Mouse (Mus musculus): Measurements from ENCODE around the gene Zfp568. TPM values are rescaled to one million over a fixed set of nuclear protein-coding genes. Genes with fewer than 3 reads are reported as not detected.

Zfp568 gene
- total RNA-seq (2014; rRNA removed): 8.2 and 12.6 TPM in 2 replicates
- 2.0 and 2.5 TPM in 2 replicates for polyA plus RNA-seq (2015; fragmentation: Nextera tagmentation; extraction: Ambion mirVana)

GRCm38 (mm10) chr7:29983690-29984380, at the start of gene Zfp568:
Gene Zfp568 (plus strand): TSS chr7:29983955.
- Histone ChIP-seq H3K4me2 (ENCODE audit: low read depth, low read length, poor library complexity, severe bottlenecking) (peak within 1 kb of the TSS; percentile 70), H3K27me3 (ENCODE audit: insufficient read depth, low read length) (no peaks in the 10 kb centered on the region), H3K27ac (ENCODE audit: low read depth, low read length) (peak within 1 kb of the TSS; percentile 82), H3K4me3 (ENCODE audit: low read depth, low read length) (peak within 1 kb of the TSS; percentile 94), H3K4me1 (ENCODE audit: insufficient read depth, low read length) (peaks cover 12% of the 10 kb centered on the region; the same call in 1 of the 2 replicates), H3K9me3 (ENCODE audit: low read length) (no peaks in the 10 kb centered on the region), H3K36me3 (ENCODE audit: insufficient read depth, low read length) (peaks cover 3% of the 10 kb centered on the region; the same call in 1 of the 2 replicates), H3K9ac (replicated peaks; ENCODE audit: low read length, poor library complexity, severe bottlenecking) (peak within 1 kb of the TSS; percentile 83)
- ATAC-seq (ENCODE audit: low FRiP score) (peak; percentile 94), DNase-seq (ENCODE audit: low spot score) (peak; percentile 96)
- WGBS: under 1% methylated on average over 61 of the region's 62 CpGs
- TF ChIP-seq CTCF (IDR thresholded peaks at IDR 0.05): peak; percentile 77

DNA sequence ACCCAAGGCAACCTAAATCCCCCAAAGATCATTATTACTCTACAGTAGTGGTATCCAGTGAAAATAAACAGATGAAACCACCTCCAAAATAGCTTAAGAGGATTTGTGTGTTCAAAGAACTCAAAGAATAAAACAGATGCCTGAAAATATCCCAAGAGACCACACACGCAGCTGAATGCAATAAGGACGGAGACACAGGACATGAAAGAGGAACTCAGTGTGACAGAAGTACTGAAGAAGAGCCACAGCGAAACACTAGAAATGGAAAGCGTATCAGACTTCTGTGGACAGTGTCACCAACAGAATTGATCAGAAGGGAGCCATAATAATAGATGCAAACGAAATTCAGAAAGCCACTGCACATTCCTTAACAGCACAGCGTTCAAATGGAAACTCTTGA, 44.9 kb upstream of the Zfp568 start:
- Histone ChIP-seq H3K27me3 (ENCODE audit: insufficient read depth, low read length) (no peaks in the 10 kb centered on the region), H3K4me1 (ENCODE audit: insufficient read depth, low read length) (no peaks in the 10 kb centered on the region), H3K36me3 (ENCODE audit: insufficient read depth, low read length) (peaks cover 54% of the 10 kb centered on the region), H3K4me2 (ENCODE audit: low read depth, low read length, poor library complexity, severe bottlenecking) (no peak overlapping the region), H3K9me3 (ENCODE audit: low read length) (no peaks in the 10 kb centered on the region), H3K4me3 (ENCODE audit: low read depth, low read length) (no peak overlapping the region), H3K9ac (replicated peaks; ENCODE audit: low read length, poor library complexity, severe bottlenecking) (no peak overlapping the region), H3K27ac (ENCODE audit: low read depth, low read length) (no peak overlapping the region)
- TF ChIP-seq CTCF (IDR thresholded peaks at IDR 0.05): no peak
- 70% methylated on average over 6 of the region's 6 CpGs for WGBS
- no peak for ATAC-seq (ENCODE audit: low FRiP score)
- no peak for DNase-seq (ENCODE audit: low spot score)

DNA sequence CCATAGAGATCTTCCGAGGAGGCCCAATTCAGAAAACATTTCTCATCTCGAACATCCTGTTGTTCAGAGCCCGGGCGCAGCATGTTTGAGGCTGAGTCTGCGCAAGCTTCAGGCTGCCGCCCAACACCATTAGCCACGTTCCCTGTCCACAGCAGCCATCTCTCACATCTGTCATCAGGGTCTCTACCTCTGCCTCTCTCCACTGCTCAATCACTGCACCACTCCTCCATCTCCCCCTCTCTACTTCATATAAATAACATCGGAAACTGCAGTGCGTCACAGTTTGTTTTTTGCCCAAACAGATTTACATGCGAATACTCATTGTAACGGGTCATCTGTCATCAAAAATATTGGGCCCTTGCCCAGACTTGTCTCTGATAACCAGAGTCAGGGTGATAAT, 42.7 kb upstream of the Zfp568 start:
- Histone ChIP-seq H3K4me2 (ENCODE audit: low read depth, low read length, poor library complexity, severe bottlenecking) (no peak overlapping the region), H3K36me3 (ENCODE audit: insufficient read depth, low read length) (peaks cover 33% of the 10 kb centered on the region), H3K27ac (ENCODE audit: low read depth, low read length) (no peak overlapping the region), H3K4me1 (ENCODE audit: insufficient read depth, low read length) (no peaks in the 10 kb centered on the region), H3K27me3 (ENCODE audit: insufficient read depth, low read length) (no peaks in the 10 kb centered on the region), H3K9me3 (ENCODE audit: low read length) (no peaks in the 10 kb centered on the region), H3K9ac (replicated peaks; ENCODE audit: low read length, poor library complexity, severe bottlenecking) (no peak overlapping the region), H3K4me3 (ENCODE audit: low read depth, low read length) (no peak overlapping the region)
- no peak for TF ChIP-seq CTCF (IDR thresholded peaks at IDR 0.05)
- WGBS: 94% methylated on average over 11 of the region's 11 CpGs
- ATAC-seq (ENCODE audit: low FRiP score): no peak
- DNase-seq (ENCODE audit: low spot score): no peak

- no peaks in the 10 kb centered on the region for H3K4me1 ChIP-seq (ENCODE audit: insufficient read depth, low read length)
- no peak for DNase-seq (ENCODE audit: low spot score)
- ATAC-seq (ENCODE audit: low FRiP score): no peak
- H3K27me3 ChIP-seq (ENCODE audit: insufficient read depth, low read length): no peaks in the 10 kb centered on the region
- H3K27ac ChIP-seq (ENCODE audit: low read depth, low read length): no peak overlapping the region
- TF ChIP-seq CTCF (IDR thresholded peaks at IDR 0.05): no peak
- no peak overlapping the region for H3K4me3 ChIP-seq (ENCODE audit: low read depth, low read length)
- WGBS: 55% methylated on average over 2 of the region's 2 CpGs
- peaks cover 20% of the 10 kb centered on the region for H3K36me3 ChIP-seq (ENCODE audit: insufficient read depth, low read length)
- no peaks in the 10 kb centered on the region for H3K9me3 ChIP-seq (ENCODE audit: low read length)
- no peak overlapping the region for H3K4me2 ChIP-seq (ENCODE audit: low read depth, low read length, poor library complexity, severe bottlenecking)
- no peak overlapping the region for H3K9ac ChIP-seq (replicated peaks; ENCODE audit: low read length, poor library complexity, severe bottlenecking)
Observed at GRCm38 (mm10) chr7:29942740-29943139, 41.0 kb upstream of the Zfp568 start.

- Histone ChIP-seq H3K4me3 (ENCODE audit: low read depth, low read length) (no peak overlapping the region), H3K9me3 (ENCODE audit: low read length) (no peaks in the 10 kb centered on the region), H3K4me1 (ENCODE audit: insufficient read depth, low read length) (no peaks in the 10 kb centered on the region), H3K4me2 (ENCODE audit: low read depth, low read length, poor library complexity, severe bottlenecking) (no peak overlapping the region), H3K36me3 (ENCODE audit: insufficient read depth, low read length) (peaks cover 19% of the 10 kb centered on the region), H3K9ac (replicated peaks; ENCODE audit: low read length, poor library complexity, severe bottlenecking) (no peak overlapping the region), H3K27me3 (ENCODE audit: insufficient read depth, low read length) (no peaks in the 10 kb centered on the region), H3K27ac (ENCODE audit: low read depth, low read length) (no peak overlapping the region)
- ATAC-seq (ENCODE audit: low FRiP score): no peak
- 68% methylated on average over 2 of the region's 2 CpGs for WGBS
- no peak for TF ChIP-seq CTCF (IDR thresholded peaks at IDR 0.05)
- no peak for DNase-seq (ENCODE audit: low spot score)
Observed at GRCm38 (mm10) chr7:29943720-29944119, 40.0 kb upstream of the Zfp568 start.

DNA sequence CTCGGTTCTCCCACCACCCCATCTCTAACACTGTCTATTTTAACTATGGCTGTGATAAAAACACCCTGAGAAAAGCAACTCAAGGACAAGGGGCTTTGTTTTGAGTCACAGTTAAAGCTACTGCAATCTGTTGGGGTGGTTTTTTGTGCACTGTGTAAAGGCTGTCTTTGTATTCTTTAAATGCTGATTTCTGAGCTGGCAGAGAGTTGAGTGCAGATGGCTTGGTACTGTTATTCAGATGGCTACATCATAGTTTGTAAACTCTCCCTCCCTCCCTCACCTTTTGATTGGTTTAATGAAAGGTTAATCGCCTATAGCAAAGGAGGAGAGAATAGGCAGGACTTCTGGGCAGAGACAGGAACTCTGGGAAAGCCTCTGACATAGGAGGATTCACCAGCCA, 39.6 kb upstream of the Zfp568 start:
- no peak for DNase-seq (ENCODE audit: low spot score)
- Histone ChIP-seq H3K9me3 (ENCODE audit: low read length) (no peaks in the 10 kb centered on the region), H3K27me3 (ENCODE audit: insufficient read depth, low read length) (no peaks in the 10 kb centered on the region), H3K27ac (ENCODE audit: low read depth, low read length) (no peak overlapping the region), H3K36me3 (ENCODE audit: insufficient read depth, low read length) (peaks cover 19% of the 10 kb centered on the region), H3K9ac (replicated peaks; ENCODE audit: low read length, poor library complexity, severe bottlenecking) (no peak overlapping the region), H3K4me3 (ENCODE audit: low read depth, low read length) (no peak overlapping the region), H3K4me2 (ENCODE audit: low read depth, low read length, poor library complexity, severe bottlenecking) (no peak overlapping the region), H3K4me1 (ENCODE audit: insufficient read depth, low read length) (no peaks in the 10 kb centered on the region)
- ATAC-seq (ENCODE audit: low FRiP score): no peak
- TF ChIP-seq CTCF (IDR thresholded peaks at IDR 0.05): no peak
- 72% methylated on average over 2 of the region's 2 CpGs for WGBS
